Mouse (Mus musculus) CH12.LX (cell line): ENCODE results near the gene Alg1. TPM values are rescaled to one million over a fixed set of nuclear protein-coding genes. Genes with fewer than 3 reads are reported as not detected.

Experiments used
- DNase-seq: peaks from one replicate; pipeline ENCODE4 v3.0.0-alpha.2; 2013; ENCODE audit errors: extremely low read depth
- H3K27ac ChIP-seq: 2 replicates; pipeline ENCODE4 v1.5.1; 2012; ENCODE audit warnings: low read depth, mild to moderate bottlenecking, control low read depth, moderate library complexity; ENCODE audit not compliant: insufficient read depth
- H3K27me3 ChIP-seq: replicated peaks from 2 replicates; pipeline ENCODE3; 2012; ENCODE audit warnings: inconsistent platforms
- H3K36me3 ChIP-seq, 2 experiments: replicated peaks in 1 of 2; 2 replicates each; pipeline versions ENCODE3 to v1.6.1; 2012; ENCODE audit warnings: inconsistent platforms in 1 of 2, low read length in 1 of 2, mild to moderate bottlenecking in 1 of 2, mixed read lengths in 1 of 2, moderate library complexity in 1 of 2; ENCODE audit not compliant: control insufficient read depth in 1 of 2, insufficient read depth in 1 of 2
- H3K4me1 ChIP-seq, 2 experiments: 2 replicates each; pipeline ENCODE4 v1.6.1; 2012; ENCODE audit warnings: inconsistent platforms in 1 of 2, moderate library complexity in 1 of 2; ENCODE audit not compliant: insufficient read depth in 2 of 2, control insufficient read depth in 1 of 2
- H3K4me2 ChIP-seq: 2 replicates; pipeline ENCODE4 v1.6.1; 2012; ENCODE audit warnings: low read depth, mild to moderate bottlenecking, control low read depth; ENCODE audit not compliant: poor library complexity, insufficient read depth, severe bottlenecking
- H3K4me3 ChIP-seq, 3 experiments: fragments of 150-350 bp in 1 of 3; sonication (generic) in 1 of 3; replicated peaks in 1 of 3; 2 replicates each; pipeline versions ENCODE3 to v1.5.1; 2011 to 2012; ENCODE audit warnings: low read depth in 2 of 3, low read length in 2 of 3, mild to moderate bottlenecking in 2 of 3, moderate library complexity in 2 of 3, control low read depth in 1 of 3, improper control_type of control experiment in 1 of 3, inconsistent platforms in 1 of 3, mixed read lengths in 1 of 3; ENCODE audit not compliant: poor library complexity in 1 of 3
- H3K79me2 ChIP-seq: replicated peaks from 2 replicates; pipeline ENCODE4 v1.6.1; 2012; ENCODE audit warnings: mild to moderate bottlenecking, moderate library complexity; ENCODE audit not compliant: control insufficient read depth, poor library complexity, insufficient read depth, severe bottlenecking; ENCODE audit errors: extremely low read depth
- H3K9ac ChIP-seq: 2 replicates; pipeline ENCODE4 v1.6.1; 2012; ENCODE audit warnings: low read depth, mild to moderate bottlenecking, control low read depth, moderate library complexity; ENCODE audit not compliant: insufficient read depth
- H3K9me3 ChIP-seq: replicated peaks from 2 replicates; pipeline ENCODE3; 2012; ENCODE audit warnings: low read length, inconsistent platforms, mixed read lengths
- CHD1 ChIP-seq: IDR thresholded peaks from 2 replicates; pipeline ENCODE4 v1.6.1; 2012; ENCODE audit warnings: low read depth, low read length, improper control_type of control experiment, inconsistent platforms
- CHD2 ChIP-seq: IDR thresholded peaks from 2 replicates; pipeline ENCODE4 v1.6.1; 2011; ENCODE audit warnings: low read length, improper control_type of control experiment
- E2F4 ChIP-seq: IDR thresholded peaks from 2 replicates; pipeline ENCODE4 v1.6.1; 2011; ENCODE audit warnings: low read depth, low read length, improper control_type of control experiment; ENCODE audit not compliant: insufficient replicate concordance
- EP300 ChIP-seq: IDR thresholded peaks from 2 replicates; pipeline ENCODE4 v1.6.1; 2011; ENCODE audit warnings: low read length, improper control_type of control experiment
- ETS1 ChIP-seq: conservative IDR thresholded peaks from 2 replicates; pipeline ENCODE4 v1.6.1; 2012; ENCODE audit warnings: low read depth, mild to moderate bottlenecking, inconsistent platforms, low read length, improper control_type of control experiment, moderate library complexity
- GABPA ChIP-seq: IDR thresholded peaks from 2 replicates; pipeline ENCODE4 v1.6.1; 2012; ENCODE audit warnings: low read depth, low read length, improper control_type of control experiment, inconsistent platforms; ENCODE audit not compliant: insufficient replicate concordance
- HCFC1 ChIP-seq: IDR thresholded peaks from 2 replicates; pipeline ENCODE4 v1.6.1; 2012; ENCODE audit warnings: low read depth, mild to moderate bottlenecking, inconsistent platforms, low read length, improper control_type of control experiment
- IRF4 ChIP-seq: IDR thresholded peaks from 2 replicates; pipeline ENCODE4 v1.6.1; 2014; ENCODE audit warnings: low read depth, mild to moderate bottlenecking, inconsistent platforms, low read length, improper control_type of control experiment
- JUND ChIP-seq: conservative IDR thresholded peaks from 2 replicates; pipeline ENCODE4 v1.6.1; 2011; ENCODE audit warnings: low read depth, low read length, improper control_type of control experiment
- MAFK ChIP-seq: IDR thresholded peaks from 2 replicates; pipeline ENCODE4 v1.6.1; 2011; ENCODE audit warnings: low read length, improper control_type of control experiment; ENCODE audit not compliant: insufficient replicate concordance
- MAZ ChIP-seq: IDR thresholded peaks from 2 replicates; pipeline ENCODE4 v1.6.1; 2012; ENCODE audit warnings: low read depth, mild to moderate bottlenecking, inconsistent platforms, low read length, improper control_type of control experiment, moderate library complexity
- NELFE ChIP-seq: IDR thresholded peaks from 2 replicates; pipeline ENCODE4 v1.6.1; 2011; ENCODE audit warnings: low read depth, low read length, improper control_type of control experiment
- PAX5 ChIP-seq: IDR thresholded peaks from 2 replicates; pipeline ENCODE4 v1.6.1; 2012; ENCODE audit warnings: low read length, inconsistent platforms, mixed read lengths
- POLR2A ChIP-seq: IDR thresholded peaks from 2 replicates; pipeline ENCODE4 v1.6.1; 2011; ENCODE audit warnings: low read depth, mild to moderate bottlenecking, improper control_type of control experiment, low read length
- RCOR1 ChIP-seq: conservative IDR thresholded peaks from 2 replicates; pipeline ENCODE4 v1.6.1; 2012; ENCODE audit warnings: low read depth, mild to moderate bottlenecking, inconsistent platforms, low read length, improper control_type of control experiment
- SIN3A ChIP-seq: IDR thresholded peaks from 2 replicates; pipeline ENCODE4 v1.6.1; 2012; ENCODE audit warnings: low read length, improper control_type of control experiment, inconsistent platforms
- SMC3 ChIP-seq: IDR thresholded peaks from 2 replicates; pipeline ENCODE4 v1.6.1; 2011; ENCODE audit warnings: low read depth, low read length, improper control_type of control experiment
- TBP ChIP-seq: conservative IDR thresholded peaks from 2 replicates; pipeline ENCODE4 v1.6.1; 2011; ENCODE audit warnings: low read depth, low read length, improper control_type of control experiment
- TCF12 ChIP-seq: IDR thresholded peaks from 2 replicates; pipeline ENCODE4 v1.6.1; 2014; ENCODE audit warnings: low read depth, mild to moderate bottlenecking, inconsistent platforms, low read length, improper control_type of control experiment
- UBTF ChIP-seq: IDR thresholded peaks from 2 replicates; pipeline ENCODE4 v1.6.1; 2012; ENCODE audit warnings: low read depth, mild to moderate bottlenecking, inconsistent platforms, low read length, improper control_type of control experiment, moderate library complexity
- USF1 ChIP-seq: IDR thresholded peaks from 2 replicates; pipeline ENCODE4 v1.6.1; 2014; ENCODE audit warnings: low read depth, mild to moderate bottlenecking, inconsistent platforms, low read length, improper control_type of control experiment
- USF2 ChIP-seq: conservative IDR thresholded peaks from 2 replicates; pipeline ENCODE4 v1.6.1; 2011; ENCODE audit warnings: low read depth, low read length, improper control_type of control experiment
- ZMIZ1 ChIP-seq: IDR thresholded peaks from 2 replicates; pipeline ENCODE4 v1.6.1; 2012; ENCODE audit warnings: low read depth, mild to moderate bottlenecking, inconsistent platforms, low read length, improper control_type of control experiment
- ZNF384 ChIP-seq: IDR thresholded peaks from 2 replicates; pipeline ENCODE4 v1.6.1; 2012; ENCODE audit warnings: low read depth, low read length, improper control_type of control experiment, inconsistent platforms
- dilution Hi-C: fragments of 300-500 bp; cut with MboI; formaldehyde crosslinking; loops from 2 replicates; pipeline ENCODE4 v1.14.3; 2020; ENCODE audit warnings: low sequenced_read_pairs; ENCODE audit not compliant: extremely low pct_unique_long_range_greater_than_20kb, extremely low pct_ligation_motif_present
- in situ Hi-C: fragments of 300-500 bp; cut with MboI; formaldehyde crosslinking; loops from 3 replicates; pipeline ENCODE4 v1.14.3; 2019; ENCODE audit warnings: low sequenced_read_pairs, low pct_ligation_motif_present, low pct_unique_long_range_greater_than_20kb, mixed read lengths
- polyA plus RNA-seq: library from polyadenylated mRNA; unstranded; fragments of >175 nt; gene quantifications from 2 replicates; pipeline ENCODE4 v1.2.1, GENCODE M21; 2012; ENCODE audit warnings: low read depth; ENCODE audit not compliant: insufficient read length
- total RNA-seq, 2 experiments: library from RNA; depleted of rRNA; stranded (reverse); fragments of 300-350 nt in 1 of 2; fragments of >200 nt in 1 of 2; gene quantifications; 2 replicates each; pipeline ENCODE4 v1.2.3; 2012 to 2014

Alg1 gene
- total and polyA plus RNA-seq, 3 experiments: 55.7 to 65.7 (median 63.5) TPM

DNA sequence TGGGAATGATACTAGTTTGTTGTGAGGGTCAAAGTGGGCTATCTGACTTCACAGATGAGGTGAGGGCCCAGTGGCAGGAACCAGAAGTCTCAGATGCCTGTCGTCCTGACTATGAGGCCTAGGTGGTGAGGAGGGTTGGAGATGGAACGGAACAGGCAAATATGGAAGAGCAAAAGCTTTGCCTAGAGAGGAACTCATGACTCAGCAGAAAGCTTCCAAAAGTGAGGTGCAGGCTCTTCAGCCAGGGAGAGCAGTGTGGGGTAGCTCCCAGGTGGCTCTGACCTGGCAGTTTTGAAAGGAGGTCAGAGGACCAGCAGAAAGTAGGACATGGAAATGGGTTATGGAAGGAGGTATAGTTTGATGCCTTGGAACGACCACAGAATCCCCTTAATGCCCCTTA lies 17.5 kb downstream of the Alg1 start:
- no peaks in the 10 kb centered on the region for H3K9me3 ChIP-seq
- no peak overlapping the region for H3K4me2 ChIP-seq
- dilution Hi-C loops (no loop called here), in situ Hi-C loops (no loop called here)
- no peak overlapping the region for H3K4me3 ChIP-seq
- no peak for DNase-seq
- no peaks in the 10 kb centered on the region for H3K27me3 ChIP-seq
- no peak overlapping the region for H3K9ac ChIP-seq
- no peaks in the 10 kb centered on the region; the same call in 1 of the 2 replicates for H3K79me2 ChIP-seq
- peaks cover 54 to 75% of the 10 kb centered on the region in 2 experiments for H3K36me3 ChIP-seq
- no peak overlapping the region for H3K27ac ChIP-seq
- TF ChIP-seq ZNF384: no peak
- 0 out of 2 replicates have a peak, but pooled peaks have one; percentile 44 for TF ChIP-seq MAFK
- H3K4me1 ChIP-seq: peaks cover 3 to 17% of the 10 kb centered on the region in 2 experiments; a peak in 3 of 4 replicates

DNA sequence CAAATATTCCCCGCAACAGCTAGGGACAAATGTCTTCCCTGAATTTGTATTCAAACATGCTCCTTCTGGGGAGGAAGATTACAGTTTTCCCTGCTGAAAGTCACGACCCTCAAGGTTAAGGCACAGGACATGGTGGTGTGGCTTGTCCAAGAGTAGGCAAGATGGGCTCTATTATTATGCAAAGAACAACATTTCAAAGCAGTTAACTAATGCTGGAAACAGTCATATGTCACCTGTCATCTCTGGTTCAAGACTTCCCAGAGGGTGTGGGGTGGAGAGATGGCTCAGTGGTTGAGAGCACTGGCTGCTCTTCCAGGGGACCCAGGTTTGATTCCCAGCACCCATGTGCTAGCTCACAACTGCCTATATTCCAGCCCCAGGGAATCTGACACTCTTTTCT lies 18.8 kb downstream of the Alg1 start:
- no peaks in the 10 kb centered on the region for H3K27me3 ChIP-seq
- TF ChIP-seq POLR2A: no peak
- dilution Hi-C loops (no loop called here), in situ Hi-C loops (no loop called here)
- H3K36me3 ChIP-seq: peaks cover 42 to 64% of the 10 kb centered on the region in 2 experiments
- no peak overlapping the region for H3K4me2 ChIP-seq
- H3K4me3 ChIP-seq: no peak overlapping the region
- H3K79me2 ChIP-seq: no peaks in the 10 kb centered on the region; the same call in 1 of the 2 replicates
- peaks cover 3 to 23% of the 10 kb centered on the region in 2 experiments; a peak in 3 of 4 replicates for H3K4me1 ChIP-seq
- DNase-seq: no peak
- no peak overlapping the region for H3K27ac ChIP-seq
- no peak overlapping the region for H3K9ac ChIP-seq
- no peaks in the 10 kb centered on the region for H3K9me3 ChIP-seq

DNA sequence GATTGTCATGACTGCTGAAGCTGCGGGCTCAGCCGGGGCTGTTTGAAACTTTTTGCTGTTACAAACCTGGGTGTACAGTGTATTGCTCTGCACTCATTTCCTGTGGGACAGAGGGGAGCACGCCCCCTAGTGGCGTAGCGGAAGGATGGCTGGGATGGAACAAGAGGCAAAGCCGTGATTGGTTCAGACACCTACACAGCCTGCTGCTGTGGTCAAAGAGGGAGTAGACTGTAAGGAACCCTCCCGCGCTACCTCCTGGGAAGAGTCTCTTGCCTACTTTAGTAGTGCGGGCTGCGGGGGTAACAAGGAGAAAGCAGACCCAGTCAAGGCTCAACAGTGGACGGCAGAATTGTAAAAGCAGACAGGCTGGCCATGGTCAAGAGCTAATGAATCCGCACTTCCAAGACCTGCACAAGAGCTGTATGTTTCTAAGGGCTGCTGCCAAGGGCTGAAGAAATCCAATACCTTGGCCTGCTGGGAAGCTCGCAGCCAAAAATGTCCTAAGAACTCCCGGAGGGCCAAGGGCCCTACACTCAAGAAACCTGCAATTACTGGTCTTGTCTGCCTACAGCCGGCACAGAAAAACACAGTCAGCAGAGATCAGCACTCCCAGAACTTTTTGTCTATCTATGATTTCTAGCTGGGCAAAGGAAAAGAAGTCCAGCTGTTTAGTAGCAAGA lies 21.1 kb downstream of the Alg1 start:
- peaks cover 20 to 42% of the 10 kb centered on the region in 2 experiments for H3K36me3 ChIP-seq
- H3K4me2 ChIP-seq: peak overlapping the region; percentile 79
- DNase-seq: peak; percentile 97
- peaks cover 3 to 23% of the 10 kb centered on the region in 2 experiments; a peak in 3 of 4 replicates for H3K4me1 ChIP-seq
- H3K4me3 ChIP-seq: peak overlapping the region; percentile 57 to 77 (median 61)
- H3K79me2 ChIP-seq: no peaks in the 10 kb centered on the region; the same call in 1 of the 2 replicates
- dilution Hi-C loops (no loop called here), in situ Hi-C loops (no loop called here)
- no peaks in the 10 kb centered on the region for H3K9me3 ChIP-seq
- no peaks in the 10 kb centered on the region for H3K27me3 ChIP-seq
- H3K9ac ChIP-seq: peak overlapping the region; percentile 75
- H3K27ac ChIP-seq: no peak overlapping the region
- peak; percentile 96 for TF ChIP-seq SIN3A
- TF ChIP-seq MAZ: peak; percentile 84
- no peak for TF ChIP-seq GABPA
- TF ChIP-seq IRF4: peak; percentile 74; the same call in 1 of the 2 replicates
- TF ChIP-seq HCFC1: peak; percentile 69
- TF ChIP-seq PAX5: no peak
- no peak; the same call in 1 of the 2 replicates for TF ChIP-seq CHD1
- TF ChIP-seq ETS1: peak; percentile 36; the same call in 1 of the 2 replicates
- TF ChIP-seq RCOR1: no peak
- TF ChIP-seq TCF12: peak; percentile 74; the same call in 1 of the 2 replicates
- TF ChIP-seq UBTF: no peak; the same call in 1 of the 2 replicates
- TF ChIP-seq USF2: no peak
- 0 out of 2 replicates have a peak, but pooled peaks have one; percentile 26 for TF ChIP-seq CHD2
- TF ChIP-seq EP300: no peak
- no peak for TF ChIP-seq ZNF384
- TF ChIP-seq ZMIZ1: 0 out of 2 replicates have a peak, but pooled peaks have one; percentile 17
- peak; percentile 55; the same call in 1 of the 2 replicates for TF ChIP-seq E2F4
- no peak; the same call in 1 of the 2 replicates for TF ChIP-seq NELFE
- TF ChIP-seq SMC3: peak; percentile 42
- TF ChIP-seq TBP: peak; percentile 62; the same call in 1 of the 2 replicates
- no peak for TF ChIP-seq JUND
- no peak for TF ChIP-seq USF1
